Mouse (Mus musculus) kidney, postnatal 25 days (tissue): ENCODE measurements at regions not wholly inside any gene's neighbourhood (a gene's known extent, or its start where the extent isn't known, plus 50 kb on each side); places are given as distances from the start of the nearest gene placed in this dataset.

Source experiments
- DNase-seq, 2 experiments: peaks; one replicate each; pipeline ENCODE4 v3.0.0; 2021; ENCODE audit warnings: mixed read lengths in 2 of 2

- DNase-seq = no peak
Measured at GRCm38 (mm10) chr11:22693984-22694383, 166.8 kb downstream of the B3gnt2 start.

GRCm38 (mm10) chr11:22694829-22695228 lies 165.9 kb downstream of the B3gnt2 start:
- DNase-seq = no peak

GRCm38 (mm10) chr11:22695237-22695636 lies 165.5 kb downstream of the B3gnt2 start:
- no peak for DNase-seq

GRCm38 (mm10) chr11:22698057-22698941 lies 162.5 kb downstream of the B3gnt2 start:
- no peak for DNase-seq

GRCm38 (mm10) chr11:22706082-22706481 lies 154.7 kb downstream of the B3gnt2 start:
- DNase-seq = no peak
